Mouse (Mus musculus) liver, embryonic 13.5 days (tissue): ENCODE measurements at regions not wholly inside any gene's neighbourhood (a gene's known extent, or its start where the extent isn't known, plus 50 kb on each side); places are given as distances from the start of the nearest gene placed in this dataset.

Experiments
- ATAC-seq: fragments of 200-750 bp; cut with Nextera tagmentation; 2 replicates; pipeline ENCODE4 v1.8.0; 2017; ENCODE audit warnings: low read depth, mild to moderate bottlenecking, moderate number of reproducible peaks, moderate library complexity
- DNase-seq: peaks from one replicate; pipeline ENCODE4 v3.0.0; 2022
- H3K27ac ChIP-seq: fragments of 300-500 bp; sonication (generic); 2 replicates; pipeline ENCODE4 v1.5.1; 2015; ENCODE audit warnings: moderate library complexity, mild to moderate bottlenecking, inconsistent platforms
- H3K27me3 ChIP-seq: fragments of 300-500 bp; sonication (generic); 2 replicates; pipeline ENCODE4 v1.6.1; 2015; ENCODE audit warnings: mild to moderate bottlenecking, inconsistent platforms
- H3K36me3 ChIP-seq: fragments of 300-500 bp; sonication (generic); 2 replicates; pipeline ENCODE4 v1.6.1; 2015; ENCODE audit warnings: mild to moderate bottlenecking, inconsistent platforms
- H3K4me1 ChIP-seq: fragments of 300-500 bp; sonication (generic); replicated peaks from 2 replicates; pipeline ENCODE4 v1.6.1; 2015; ENCODE audit warnings: inconsistent platforms
- H3K4me2 ChIP-seq: fragments of 300-500 bp; sonication (generic); 2 replicates; pipeline ENCODE4 v1.6.1; 2015; ENCODE audit warnings: inconsistent platforms, mild to moderate bottlenecking, moderate library complexity
- H3K4me3 ChIP-seq: fragments of 300-500 bp; sonication (generic); replicated peaks from 2 replicates; pipeline ENCODE4 v1.5.1; 2015; ENCODE audit warnings: mild to moderate bottlenecking, inconsistent platforms
- H3K9ac ChIP-seq: fragments of 300-500 bp; sonication (generic); 2 replicates; pipeline ENCODE4 v1.6.1; 2015; ENCODE audit warnings: mild to moderate bottlenecking, inconsistent platforms
- H3K9me3 ChIP-seq: fragments of 300-500 bp; sonication (generic); replicated peaks from 2 replicates; pipeline ENCODE4 v1.6.1; 2016; ENCODE audit warnings: inconsistent platforms
- WGBS: fragments of 180-500 bp; shearing (Covaris S2); methylation state at CpG from one replicate; pipeline ENCODE4 v1.1.7; 2015; ENCODE audit not compliant: insufficient replicate concordance; 5-methylcytosine and 5-hydroxymethylcytosine counted together

DNA sequence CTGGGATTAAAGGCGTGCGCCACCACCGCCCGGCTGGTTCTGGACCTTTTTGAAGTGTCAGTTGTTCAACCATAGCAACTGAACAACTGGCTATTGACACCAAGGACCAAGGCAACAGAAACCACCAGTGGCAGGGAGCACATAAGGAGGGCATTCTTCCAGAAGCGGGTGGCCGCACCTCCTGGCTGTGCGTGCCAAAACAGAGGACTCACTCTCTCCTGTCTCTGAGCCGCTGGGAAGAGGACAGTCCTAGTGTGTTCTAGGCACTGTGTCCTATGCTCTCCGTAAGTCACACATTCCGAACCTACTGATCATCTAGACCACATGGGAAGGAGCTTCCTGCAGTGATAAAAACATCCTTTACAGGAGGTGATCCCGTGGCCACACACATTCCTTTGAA lies 60.1 kb upstream of the Dlg1 start:
- Histone ChIP-seq H3K27me3 (peaks cover 9% of the 10 kb centered on the region), H3K9me3 (no peaks in the 10 kb centered on the region), H3K27ac (0 out of 2 replicates have a peak overlapping the region, but pooled peaks have one; percentile 27), H3K4me1 (peaks cover 82% of the 10 kb centered on the region), H3K36me3 (no peaks in the 10 kb centered on the region), H3K9ac (no peak overlapping the region), H3K4me3 (no peak overlapping the region), H3K4me2 (no peak overlapping the region)
- WGBS = 72% methylated on average over 11 of the region's 11 CpGs
- ATAC-seq (no peak), DNase-seq (no peak)

DNA sequence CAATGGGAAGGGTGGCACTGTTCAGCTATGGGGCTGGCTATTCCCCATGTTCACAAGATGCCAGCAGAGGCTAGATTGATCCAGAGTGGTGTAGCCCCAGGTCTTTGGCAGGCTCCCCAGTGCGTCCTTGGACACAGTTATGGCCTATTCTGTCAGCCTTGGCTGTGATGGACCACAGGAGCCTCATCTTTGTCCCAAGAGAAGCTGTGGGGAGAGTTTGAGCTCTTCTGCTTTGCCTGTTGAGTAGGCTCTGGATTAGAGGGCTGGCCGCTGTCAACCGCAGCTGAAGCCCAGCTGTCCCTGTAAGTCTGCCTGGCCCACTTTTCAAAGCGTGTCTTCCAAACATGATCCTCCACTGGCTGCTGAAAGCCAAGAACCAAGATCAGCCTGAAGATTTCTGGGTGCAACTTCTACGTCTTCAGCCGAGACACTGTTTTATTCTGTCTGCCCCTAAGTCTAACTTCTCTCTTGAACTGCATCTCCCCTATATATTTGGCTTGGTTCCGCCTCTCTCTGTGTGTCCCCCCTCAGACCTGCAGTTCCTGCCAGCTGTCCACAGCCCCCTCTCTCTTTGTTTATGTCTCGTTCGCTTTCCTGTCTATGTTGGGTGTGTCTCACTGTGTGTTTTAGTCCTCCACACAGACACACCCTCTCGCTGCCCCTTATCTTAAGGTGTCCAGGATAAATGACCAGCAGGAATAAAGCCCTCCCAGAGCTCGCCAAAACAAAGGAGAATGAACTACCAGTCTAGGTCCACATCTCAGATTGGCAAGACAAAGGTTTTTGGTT lies 56.7 kb upstream of the Dlg1 start:
- ATAC-seq (peak; percentile 69), DNase-seq (peak; percentile 45)
- H3K4me1 ChIP-seq = peaks cover 70% of the 10 kb centered on the region
- peak overlapping the region; percentile 80 for H3K27ac ChIP-seq
- H3K9ac ChIP-seq = peak overlapping the region; percentile 30
- H3K4me2 ChIP-seq = peak overlapping the region; percentile 50
- H3K27me3 ChIP-seq = peaks cover 9% of the 10 kb centered on the region
- H3K9me3 ChIP-seq = no peaks in the 10 kb centered on the region
- H3K36me3 ChIP-seq = no peaks in the 10 kb centered on the region
- WGBS = 45% methylated on average over 11 of the region's 11 CpGs
- 0 out of 2 replicates have a peak overlapping the region, but pooled peaks have one; percentile 10 for H3K4me3 ChIP-seq

- H3K27me3 ChIP-seq = no peaks in the 10 kb centered on the region
- H3K4me1 ChIP-seq = peaks cover 66% of the 10 kb centered on the region
- H3K4me3 ChIP-seq = no peak overlapping the region
- no peak for ATAC-seq
- no peaks in the 10 kb centered on the region for H3K9me3 ChIP-seq
- no peaks in the 10 kb centered on the region for H3K36me3 ChIP-seq
- peak overlapping the region; percentile 46 for H3K4me2 ChIP-seq
- no peak for DNase-seq
- WGBS = 86% methylated on average over 7 of the region's 7 CpGs
- peak overlapping the region; percentile 60 for H3K27ac ChIP-seq
- H3K9ac ChIP-seq = no peak overlapping the region
Measured at GRCm38 (mm10) chr16:31608964-31609363, 54.3 kb upstream of the Dlg1 start.

DNA sequence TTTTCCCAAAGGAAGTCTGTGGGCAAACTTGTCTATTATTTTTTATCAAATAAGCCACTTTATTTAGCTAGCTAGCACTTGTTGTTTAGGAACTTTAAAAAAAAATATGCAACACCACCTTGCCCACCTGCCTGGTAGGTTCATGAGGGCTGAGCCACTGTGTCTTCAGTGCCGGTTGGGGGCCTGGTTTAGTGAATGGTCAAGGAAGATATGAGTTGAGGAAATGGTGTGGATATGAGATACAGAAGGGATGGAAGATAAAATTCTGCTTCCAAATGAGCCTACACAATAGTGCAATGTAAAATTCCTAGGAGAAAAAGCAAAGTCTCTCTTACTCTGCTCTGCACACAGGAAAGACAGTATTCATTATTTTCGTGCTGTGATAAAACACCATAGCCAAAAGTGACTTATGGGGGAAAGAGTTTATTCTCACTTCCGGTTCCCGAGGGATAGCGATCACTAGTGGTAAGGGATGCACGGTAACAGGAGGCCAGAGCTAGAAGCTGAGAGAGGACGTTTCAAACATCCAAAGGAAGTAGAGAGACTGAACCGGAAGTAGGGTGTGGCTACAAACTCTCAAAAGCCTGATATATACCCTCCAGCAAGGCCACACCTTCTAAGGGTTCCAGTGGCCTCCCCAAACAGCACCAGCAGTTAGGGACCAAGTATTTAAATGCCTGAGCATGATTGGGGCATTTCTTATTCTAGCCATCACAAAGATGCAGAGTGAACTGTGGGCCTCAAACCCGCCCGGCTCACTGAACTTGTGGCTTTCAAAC lies 53.7 kb upstream of the Dlg1 start:
- Histone ChIP-seq H3K4me2 (peak overlapping the region; percentile 46), H3K27ac (peak overlapping the region; percentile 60), H3K27me3 (no peaks in the 10 kb centered on the region), H3K9me3 (no peaks in the 10 kb centered on the region), H3K4me1 (peaks cover 63% of the 10 kb centered on the region), H3K4me3 (0 out of 2 replicates have a peak overlapping the region, but pooled peaks have one; percentile 9), H3K9ac (no peak overlapping the region), H3K36me3 (no peaks in the 10 kb centered on the region)
- ATAC-seq (peak; percentile 86), DNase-seq (no peak)
- WGBS = 31% methylated on average over 10 of the region's 10 CpGs
